Mouse (Mus musculus): ENCODE data around the gene 4930507D05Rik. TPM values are rescaled to one million over a fixed set of nuclear protein-coding genes. Genes with fewer than 3 reads are reported as not detected.
"Not testable (repeated sequence)": the region's sequence is repeated elsewhere in the genome, so short reads cannot be mapped to it uniquely, and the experiment has no call there.

The 4930507D05Rik gene
- polyA plus RNA-seq, 1 experiment from 2014 or later: 1.8 TPM

- H3K4me1 ChIP-seq (ENCODE audit: control insufficient read depth, insufficient read depth, low read depth, low read length); H3K4me2 ChIP-seq (ENCODE audit: low read length); H3K9ac ChIP-seq (ENCODE audit: low read depth, low read length); ATAC-seq; H3K36me3 ChIP-seq (ENCODE audit: control insufficient read depth, insufficient read depth, low read length); H3K27me3 ChIP-seq (replicated peaks; ENCODE audit: control insufficient read depth, insufficient read depth, low read length); H3K9me3 ChIP-seq (ENCODE audit: control insufficient read depth, low read length); H3K27ac ChIP-seq (ENCODE audit: low read depth, low read length); H3K4me3 ChIP-seq (ENCODE audit: low read length): not testable (repeated sequence)
- 80% methylated on average over 3 of the region's 3 CpGs for WGBS
These were observed 42.4 kb downstream of the 4930507D05Rik start for GRCm38 (mm10) chr10:62491681-62492080.

DNA sequence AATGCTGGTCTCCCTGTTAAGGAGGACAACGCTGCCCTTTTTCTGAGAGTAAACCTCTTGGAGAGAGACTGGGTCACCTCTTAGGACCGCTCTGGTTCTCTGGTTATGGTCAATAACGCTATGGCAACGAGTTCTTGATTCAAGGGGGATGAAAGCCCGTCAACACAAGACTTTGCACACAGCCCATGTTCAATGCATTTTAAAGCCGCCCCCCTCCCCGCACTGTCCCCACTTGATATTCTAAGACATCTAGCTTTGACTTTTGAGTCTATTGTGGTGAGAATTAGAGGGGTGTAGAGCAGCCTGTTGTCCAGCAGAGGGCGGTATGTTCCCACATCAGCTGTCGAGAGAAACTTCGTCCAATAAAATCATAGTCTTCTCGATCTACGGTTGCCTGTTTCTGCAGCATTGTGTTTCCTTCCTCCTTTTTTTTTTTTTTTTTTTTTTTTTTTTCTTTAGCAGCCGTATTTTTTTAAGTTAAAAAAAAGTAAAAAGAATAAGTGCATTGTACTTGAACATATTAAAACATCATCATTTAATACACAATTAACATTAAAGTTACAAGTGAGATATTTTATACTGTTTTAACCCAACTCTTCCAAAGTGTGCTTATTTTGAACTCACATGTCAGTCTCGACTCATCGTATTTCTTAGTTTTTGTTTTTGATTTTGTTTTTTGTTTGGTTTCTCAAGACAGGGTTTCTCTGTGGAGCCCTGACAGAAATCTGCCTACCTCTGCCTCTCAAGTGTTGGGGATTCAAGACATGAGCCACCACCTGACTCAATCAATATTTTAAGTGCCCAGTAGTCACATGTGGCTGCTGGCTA is 51.0 kb downstream of the 4930507D05Rik start:
- H3K4me2 ChIP-seq (ENCODE audit: low read length): peak overlapping the region; percentile 50
- no peak overlapping the region for H3K27ac ChIP-seq (ENCODE audit: low read depth, low read length)
- H3K27me3 ChIP-seq (replicated peaks; ENCODE audit: control insufficient read depth, insufficient read depth, low read length): no peaks in the 10 kb centered on the region
- H3K36me3 ChIP-seq (ENCODE audit: control insufficient read depth, insufficient read depth, low read length): no peaks in the 10 kb centered on the region
- H3K4me1 ChIP-seq (ENCODE audit: control insufficient read depth, insufficient read depth, low read depth, low read length): no peaks in the 10 kb centered on the region; the same call in 1 of the 2 replicates
- WGBS: 22% methylated on average over 15 of the region's 15 CpGs
- H3K9ac ChIP-seq (ENCODE audit: low read depth, low read length): peak overlapping the region; percentile 41; the same call in 1 of the 2 replicates
- H3K4me3 ChIP-seq (ENCODE audit: low read length): no peak overlapping the region
- no peaks in the 10 kb centered on the region for H3K9me3 ChIP-seq (ENCODE audit: control insufficient read depth, low read length)
- ATAC-seq: peak; percentile 69

Other genes starting within 250 kb of the 4930507D05Rik start
- gene Tspan15, start 218.2 kb upstream of the 4930507D05Rik start, polyA plus RNA-seq (2015; fragmentation: Nextera tagmentation; extraction: Ambion mirVana): 22.9 and 24.3 TPM in 2 replicates
- gene Tacr2, start 197.1 kb upstream of the 4930507D05Rik start, polyA plus RNA-seq (2015; fragmentation: Nextera tagmentation; extraction: Ambion mirVana): not detected in 2 replicates
- gene Hk1, start 69.6 kb upstream of the 4930507D05Rik start, polyA plus RNA-seq (2015; fragmentation: Nextera tagmentation; extraction: Ambion mirVana): 161 and 164 TPM in 2 replicates
- 0.61 and 0.68 TPM in 2 replicates for gene Hkdc1, start 27.0 kb upstream of the 4930507D05Rik start, polyA plus RNA-seq (2015; fragmentation: Nextera tagmentation; extraction: Ambion mirVana)
- 20.9 and 21.3 TPM in 2 replicates for gene Supv3l1, start 249 bp downstream of the 4930507D05Rik start, polyA plus RNA-seq (2015; fragmentation: Nextera tagmentation; extraction: Ambion mirVana)
- 60.5 and 61.1 TPM in 2 replicates for gene Vps26a, start 37.3 kb downstream of the 4930507D05Rik start, polyA plus RNA-seq (2015; fragmentation: Nextera tagmentation; extraction: Ambion mirVana)
- gene Srgn, start 78.0 kb downstream of the 4930507D05Rik start, polyA plus RNA-seq (2015; fragmentation: Nextera tagmentation; extraction: Ambion mirVana): 10.0 and 14.0 TPM in 2 replicates
- gene Kif1bp, start 129.0 kb downstream of the 4930507D05Rik start, polyA plus RNA-seq (2015; fragmentation: Nextera tagmentation; extraction: Ambion mirVana): 73.2 and 73.6 TPM in 2 replicates
- 10.6 and 13.9 TPM in 2 replicates for gene Ddx21, start 152.8 kb downstream of the 4930507D05Rik start, polyA plus RNA-seq (2015; fragmentation: Nextera tagmentation; extraction: Ambion mirVana)
- 76.3 and 82.0 TPM in 2 replicates for gene Ddx50, start 201.7 kb downstream of the 4930507D05Rik start, polyA plus RNA-seq (2015; fragmentation: Nextera tagmentation; extraction: Ambion mirVana)